Mouse (Mus musculus): Measurements from ENCODE around the gene Map1b. TPM values are rescaled to one million over a fixed set of nuclear protein-coding genes. Genes with fewer than 3 reads are reported as not detected.
A peak's percentile ranks its signal among the peaks of the same experiment; 100 is the strongest.

The Map1b gene
- polyA plus RNA-seq, 1 experiment from 2014 or later, result 23.4 TPM

DNA sequence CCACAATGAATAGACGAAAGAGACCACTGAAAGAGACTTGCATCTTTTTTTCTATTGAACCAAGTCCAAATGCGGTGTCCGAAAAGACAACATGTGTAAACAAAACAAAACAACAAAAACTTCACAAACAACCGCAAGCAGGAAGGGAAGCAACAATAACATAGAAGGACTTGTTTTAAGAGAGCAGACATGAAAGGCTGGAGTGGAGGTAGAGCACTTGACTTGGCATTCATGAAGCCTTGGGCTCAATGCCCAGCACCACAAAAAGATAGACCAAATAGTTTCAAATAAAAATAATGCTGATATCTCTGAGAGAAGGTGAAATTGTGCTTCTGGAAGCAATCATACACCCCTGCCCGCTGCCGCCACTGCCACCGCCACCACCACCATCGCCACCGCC, 30.5 kb downstream of the Map1b start:
- H3K4me2 ChIP-seq (ENCODE audit: low read length), result no peak overlapping the region
- no peak overlapping the region for H3K4me3 ChIP-seq (replicated peaks; ENCODE audit: low read depth, low read length)
- no peaks in the 10 kb centered on the region for H3K27me3 ChIP-seq (ENCODE audit: insufficient read depth, low read length)
- WGBS, result 95% methylated on average over 9 of the region's 9 CpGs
- no peaks in the 10 kb centered on the region for H3K36me3 ChIP-seq (ENCODE audit: insufficient read depth, low read length)
- DNase-seq (ENCODE audit: low spot score) (no peak), ATAC-seq (replicated peaks; ENCODE audit: low FRiP score, low read depth) (no peak)
- no peak for TF ChIP-seq CTCF (IDR thresholded peaks at IDR 0.05; ENCODE audit: low read depth)
- no peak overlapping the region for H3K27ac ChIP-seq
- H3K9ac ChIP-seq (ENCODE audit: low read depth, low read length), result no peak overlapping the region
- H3K4me1 ChIP-seq (replicated peaks; ENCODE audit: insufficient read depth, low read length), result no peaks in the 10 kb centered on the region
- no peaks in the 10 kb centered on the region for H3K9me3 ChIP-seq (replicated peaks; ENCODE audit: low read length)

DNA sequence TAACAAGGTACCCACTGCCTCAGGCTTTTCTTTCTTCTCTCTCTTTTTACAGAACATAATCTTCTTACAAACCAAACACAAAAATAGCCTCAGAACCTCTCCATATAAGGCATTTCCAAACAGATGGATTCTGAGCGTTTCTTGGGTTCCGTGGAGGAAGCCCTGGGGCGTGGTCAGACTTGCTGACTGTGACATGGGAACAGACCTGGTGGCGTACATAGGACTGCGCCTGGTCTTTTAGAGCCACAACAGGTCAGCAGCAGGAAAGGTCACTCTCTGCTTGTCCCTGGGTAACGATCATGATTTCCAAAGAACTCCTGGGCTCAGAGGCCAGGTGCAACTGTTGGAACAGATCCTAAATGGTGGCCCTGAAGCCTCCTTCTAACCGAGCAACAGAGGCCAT, 31.0 kb downstream of the Map1b start:
- H3K27me3 ChIP-seq (ENCODE audit: insufficient read depth, low read length), result no peaks in the 10 kb centered on the region
- WGBS, result 62% methylated on average over 7 of the region's 7 CpGs
- H3K27ac ChIP-seq, result no peak overlapping the region
- TF ChIP-seq CTCF (IDR thresholded peaks at IDR 0.05; ENCODE audit: low read depth), result no peak
- DNase-seq (ENCODE audit: low spot score) (no peak), ATAC-seq (replicated peaks; ENCODE audit: low FRiP score, low read depth) (no peak)
- no peaks in the 10 kb centered on the region for H3K36me3 ChIP-seq (ENCODE audit: insufficient read depth, low read length)
- no peak overlapping the region for H3K9ac ChIP-seq (ENCODE audit: low read depth, low read length)
- H3K4me2 ChIP-seq (ENCODE audit: low read length), result no peak overlapping the region
- H3K4me1 ChIP-seq (replicated peaks; ENCODE audit: insufficient read depth, low read length), result no peaks in the 10 kb centered on the region
- H3K4me3 ChIP-seq (replicated peaks; ENCODE audit: low read depth, low read length), result no peak overlapping the region
- H3K9me3 ChIP-seq (replicated peaks; ENCODE audit: low read length), result no peaks in the 10 kb centered on the region

DNA sequence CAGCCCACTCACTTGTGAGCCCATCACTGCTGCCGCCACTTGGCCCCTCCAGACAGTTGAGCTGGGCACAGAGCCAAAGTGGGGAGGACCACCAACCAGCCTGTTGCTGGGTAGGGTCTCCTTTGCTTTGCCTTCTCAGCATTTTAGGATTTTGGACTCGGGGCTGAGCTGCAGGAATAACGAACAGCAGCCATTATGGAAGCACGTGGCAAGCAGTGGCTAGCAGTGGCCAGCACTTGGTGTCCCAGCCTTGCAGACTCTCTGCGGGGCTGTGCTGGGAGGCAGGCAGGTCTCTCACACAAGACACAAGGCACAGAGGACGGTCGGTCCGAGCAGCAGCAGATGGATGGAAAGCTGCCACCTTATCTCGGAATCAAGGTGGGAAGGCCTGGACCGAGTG, 31.4 kb downstream of the Map1b start:
- no peak for ATAC-seq (replicated peaks; ENCODE audit: low FRiP score, low read depth)
- 80% methylated on average over 10 of the region's 10 CpGs for WGBS
- Histone ChIP-seq H3K27me3 (ENCODE audit: insufficient read depth, low read length) (no peaks in the 10 kb centered on the region), H3K4me2 (ENCODE audit: low read length) (no peak overlapping the region), H3K4me3 (replicated peaks; ENCODE audit: low read depth, low read length) (no peak overlapping the region), H3K27ac (no peak overlapping the region), H3K9me3 (replicated peaks; ENCODE audit: low read length) (no peaks in the 10 kb centered on the region), H3K4me1 (replicated peaks; ENCODE audit: insufficient read depth, low read length) (no peaks in the 10 kb centered on the region), H3K9ac (ENCODE audit: low read depth, low read length) (no peak overlapping the region), H3K36me3 (ENCODE audit: insufficient read depth, low read length) (no peaks in the 10 kb centered on the region)
- no peak for DNase-seq (ENCODE audit: low spot score)
- no peak for TF ChIP-seq CTCF (IDR thresholded peaks at IDR 0.05; ENCODE audit: low read depth)

DNA sequence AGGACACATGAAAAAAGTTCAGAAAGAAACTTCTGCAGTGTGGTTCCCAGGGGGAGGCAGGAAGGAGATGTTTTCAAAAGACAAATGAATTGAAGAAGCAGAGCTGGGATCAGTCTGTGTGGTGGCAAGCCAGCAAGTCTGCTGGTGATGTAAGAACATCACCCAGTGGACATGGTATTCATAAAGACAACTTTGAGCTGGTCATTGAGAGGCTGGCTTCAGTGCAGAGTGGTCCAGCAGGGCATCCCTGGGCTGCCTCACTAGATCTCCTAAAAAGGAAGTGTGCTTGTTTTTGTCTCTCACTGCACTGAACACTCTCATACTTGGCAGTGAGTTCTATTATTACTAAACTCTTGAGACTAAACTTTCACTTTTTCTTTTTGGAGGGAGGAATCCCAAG, 32.9 kb downstream of the Map1b start:
- Histone ChIP-seq H3K36me3 (ENCODE audit: insufficient read depth, low read length) (no peaks in the 10 kb centered on the region), H3K27me3 (ENCODE audit: insufficient read depth, low read length) (no peaks in the 10 kb centered on the region), H3K4me3 (replicated peaks; ENCODE audit: low read depth, low read length) (no peak overlapping the region), H3K4me2 (ENCODE audit: low read length) (no peak overlapping the region), H3K9ac (ENCODE audit: low read depth, low read length) (no peak overlapping the region), H3K4me1 (replicated peaks; ENCODE audit: insufficient read depth, low read length) (no peaks in the 10 kb centered on the region), H3K9me3 (replicated peaks; ENCODE audit: low read length) (no peaks in the 10 kb centered on the region), H3K27ac (no peak overlapping the region)
- no peak for TF ChIP-seq CTCF (IDR thresholded peaks at IDR 0.05; ENCODE audit: low read depth)
- ATAC-seq (replicated peaks; ENCODE audit: low FRiP score, low read depth) (no peak), DNase-seq (ENCODE audit: low spot score) (no peak)

DNA sequence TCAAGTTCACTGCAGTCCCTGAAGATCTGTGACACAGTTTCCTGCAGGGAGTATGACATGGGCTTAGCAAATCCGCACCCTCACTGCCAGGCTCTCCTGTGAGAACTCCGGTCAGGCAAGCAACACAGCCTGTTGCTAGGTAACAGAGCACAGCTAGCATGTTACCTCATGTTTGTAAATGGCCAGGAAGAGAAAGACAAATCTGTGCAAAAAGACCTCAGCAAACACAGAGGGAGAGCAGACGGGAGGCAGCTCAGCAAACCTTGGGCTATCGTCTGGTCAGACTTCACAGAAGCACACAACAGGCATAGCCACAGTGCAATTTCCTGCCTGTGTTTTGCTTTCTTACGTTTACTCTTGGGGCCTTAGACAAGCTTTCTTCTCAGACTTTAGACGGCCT, 40.9 kb downstream of the Map1b start:
- Histone ChIP-seq H3K27me3 (ENCODE audit: insufficient read depth, low read length) (no peaks in the 10 kb centered on the region), H3K27ac (0 out of 2 replicates have a peak overlapping the region, but pooled peaks have one; percentile 2), H3K4me3 (replicated peaks; ENCODE audit: low read depth, low read length) (no peak overlapping the region), H3K36me3 (ENCODE audit: insufficient read depth, low read length) (no peaks in the 10 kb centered on the region), H3K4me2 (ENCODE audit: low read length) (peak overlapping the region; percentile 13; the same call in 1 of the 2 replicates), H3K9ac (ENCODE audit: low read depth, low read length) (no peak overlapping the region), H3K4me1 (replicated peaks; ENCODE audit: insufficient read depth, low read length) (peaks cover 6% of the 10 kb centered on the region; the same call in 1 of the 2 replicates), H3K9me3 (replicated peaks; ENCODE audit: low read length) (no peaks in the 10 kb centered on the region)
- 22% methylated on average over 6 of the region's 6 CpGs for WGBS
- peak; percentile 59; the same call in 1 of the 2 replicates for ATAC-seq (replicated peaks; ENCODE audit: low FRiP score, low read depth)
- DNase-seq (ENCODE audit: low spot score), result peak; percentile 67
- TF ChIP-seq CTCF (IDR thresholded peaks at IDR 0.05; ENCODE audit: low read depth), result no peak

DNA sequence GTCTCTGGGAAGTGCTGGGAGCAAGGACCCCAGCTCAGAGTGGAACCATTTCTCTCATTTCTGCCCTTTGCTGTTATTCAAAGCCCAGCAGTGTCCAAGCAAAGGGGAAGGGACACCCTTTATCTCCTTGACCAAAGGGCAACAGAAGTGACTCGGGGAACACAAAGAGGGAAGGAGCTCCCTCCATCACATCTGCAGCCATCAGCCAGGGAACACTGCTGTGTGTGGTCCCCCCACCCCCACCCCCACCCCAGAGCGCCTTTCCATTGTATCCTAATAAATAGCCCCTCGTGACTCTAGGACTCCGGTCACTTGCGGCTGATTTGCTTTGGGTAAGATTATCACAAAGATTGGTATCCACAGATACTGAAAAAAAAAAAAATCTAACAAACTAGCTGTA, 41.3 kb downstream of the Map1b start:
- DNase-seq (ENCODE audit: low spot score) (no peak), ATAC-seq (replicated peaks; ENCODE audit: low FRiP score, low read depth) (no peak)
- Histone ChIP-seq H3K4me3 (replicated peaks; ENCODE audit: low read depth, low read length) (no peak overlapping the region), H3K27me3 (ENCODE audit: insufficient read depth, low read length) (no peaks in the 10 kb centered on the region), H3K36me3 (ENCODE audit: insufficient read depth, low read length) (no peaks in the 10 kb centered on the region), H3K4me1 (replicated peaks; ENCODE audit: insufficient read depth, low read length) (peaks cover 6% of the 10 kb centered on the region; the same call in 1 of the 2 replicates), H3K9me3 (replicated peaks; ENCODE audit: low read length) (no peaks in the 10 kb centered on the region), H3K27ac (no peak overlapping the region), H3K9ac (ENCODE audit: low read depth, low read length) (no peak overlapping the region), H3K4me2 (ENCODE audit: low read length) (peak overlapping the region; percentile 13; the same call in 1 of the 2 replicates)
- no peak for TF ChIP-seq CTCF (IDR thresholded peaks at IDR 0.05; ENCODE audit: low read depth)
- WGBS, result 26% methylated on average over 5 of the region's 5 CpGs

DNA sequence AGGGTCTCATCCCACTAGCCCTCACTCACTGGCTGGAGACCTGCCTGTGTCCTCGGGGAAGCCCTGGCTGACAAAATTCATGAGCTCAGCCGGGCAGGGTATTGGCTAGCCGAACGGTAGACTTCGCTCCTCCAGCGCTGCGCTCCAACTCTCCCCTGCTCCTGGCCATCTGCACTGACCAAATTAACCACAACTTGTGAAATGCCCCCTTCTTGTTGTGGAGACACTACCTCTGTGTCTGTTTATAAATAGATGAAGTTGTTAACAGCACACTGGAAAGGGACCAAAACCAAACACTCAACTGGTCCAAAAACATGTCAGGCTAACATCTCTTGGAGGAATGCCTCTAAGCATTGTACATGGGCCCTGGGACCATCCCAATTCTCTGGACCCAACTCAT, 42.2 kb downstream of the Map1b start:
- TF ChIP-seq CTCF (IDR thresholded peaks at IDR 0.05; ENCODE audit: low read depth), result no peak
- no peaks in the 10 kb centered on the region for H3K36me3 ChIP-seq (ENCODE audit: insufficient read depth, low read length)
- 90% methylated on average over 7 of the region's 7 CpGs for WGBS
- DNase-seq (ENCODE audit: low spot score) (no peak), ATAC-seq (replicated peaks; ENCODE audit: low FRiP score, low read depth) (no peak)
- no peak overlapping the region for H3K27ac ChIP-seq
- H3K4me3 ChIP-seq (replicated peaks; ENCODE audit: low read depth, low read length), result no peak overlapping the region
- no peaks in the 10 kb centered on the region for H3K9me3 ChIP-seq (replicated peaks; ENCODE audit: low read length)
- no peaks in the 10 kb centered on the region for H3K27me3 ChIP-seq (ENCODE audit: insufficient read depth, low read length)
- H3K4me1 ChIP-seq (replicated peaks; ENCODE audit: insufficient read depth, low read length), result peaks cover 6% of the 10 kb centered on the region; the same call in 1 of the 2 replicates
- H3K9ac ChIP-seq (ENCODE audit: low read depth, low read length), result no peak overlapping the region
- H3K4me2 ChIP-seq (ENCODE audit: low read length), result no peak overlapping the region
